Mouse (Mus musculus): ENCODE results near the gene Cbfa2t3. TPM values are rescaled to one million over a fixed set of nuclear protein-coding genes. Genes with fewer than 3 reads are reported as not detected.
A peak's percentile ranks its signal among the peaks of the same experiment; 100 is the strongest.

Gene Cbfa2t3
- polyA plus RNA-seq, 1 experiment from 2014 or later, result 15.0 TPM

DNA sequence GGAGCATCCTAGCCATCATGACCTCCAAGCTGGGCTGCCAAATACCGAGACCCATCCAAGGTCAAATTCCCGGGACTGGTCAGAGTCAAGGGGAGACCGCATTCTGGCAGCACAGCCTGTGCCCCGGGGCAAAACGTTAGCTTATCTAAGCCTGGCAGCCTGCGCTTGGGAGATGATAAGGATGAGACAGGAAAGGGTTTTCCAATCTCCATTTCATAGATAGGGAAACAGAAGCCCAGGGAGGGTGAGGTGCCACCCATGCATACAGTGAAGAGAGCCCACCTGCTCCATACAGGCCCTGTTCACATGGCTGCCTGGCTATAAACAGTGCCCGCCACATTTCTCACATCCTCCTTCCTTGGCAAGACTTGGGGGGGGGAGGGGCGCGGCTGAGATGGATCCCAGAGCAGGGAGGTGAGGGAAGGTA lies 32.6 kb downstream of the Cbfa2t3 start:
- H3K9me3 ChIP-seq (ENCODE audit: low read length), result no peaks in the 10 kb centered on the region
- H3K4me1 ChIP-seq (ENCODE audit: insufficient read depth, low read depth, low read length), result peaks cover 26% of the 10 kb centered on the region
- peak; percentile 37 for DNase-seq (ENCODE audit: low spot score)

DNA sequence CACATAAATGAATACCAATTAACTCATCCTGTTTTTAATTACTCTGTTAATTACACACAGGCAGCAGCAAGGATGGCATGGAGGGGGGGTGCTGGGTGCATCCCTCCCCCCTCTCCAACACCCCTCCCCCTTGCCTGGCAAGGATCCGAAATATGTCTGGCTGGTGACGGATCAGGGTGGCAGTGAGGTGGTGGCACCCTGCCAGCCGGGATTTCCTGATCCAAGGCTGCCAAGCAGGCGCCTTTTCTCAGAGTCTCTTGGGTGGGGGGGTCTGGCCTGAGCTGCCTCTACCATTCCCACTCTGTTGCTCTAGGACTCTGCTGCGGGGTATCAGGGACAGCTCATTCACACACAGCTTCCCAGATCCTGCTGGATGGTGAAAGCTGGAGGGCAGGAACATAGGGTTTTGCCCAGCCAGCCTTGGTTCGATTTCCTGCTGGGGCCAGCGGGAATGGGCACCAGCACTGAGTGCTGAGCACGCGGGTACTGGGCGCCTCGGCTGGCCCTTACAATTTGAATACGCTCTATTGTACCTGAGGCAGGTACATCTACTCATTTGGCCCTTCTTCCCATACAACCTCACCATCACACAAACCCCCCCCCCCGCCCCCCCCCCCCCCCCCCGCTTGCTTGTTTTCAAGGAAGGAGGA lies 33.1 kb downstream of the Cbfa2t3 start:
- Histone ChIP-seq H3K27me3 (replicated peaks; ENCODE audit: insufficient read depth, low read length) (no peaks in the 10 kb centered on the region), H3K9me3 (ENCODE audit: low read length) (no peaks in the 10 kb centered on the region), H3K4me1 (ENCODE audit: insufficient read depth, low read depth, low read length) (peaks cover 28% of the 10 kb centered on the region), H3K27ac (ENCODE audit: low read length) (peak overlapping the region; percentile 82), H3K36me3 (ENCODE audit: insufficient read depth, low read length) (no peaks in the 10 kb centered on the region), H3K4me3 (ENCODE audit: low read depth, low read length) (no peak overlapping the region), H3K9ac (replicated peaks; ENCODE audit: low read depth) (no peak overlapping the region), H3K4me2 (replicated peaks; ENCODE audit: low read depth, low read length) (no peak overlapping the region; the same call in 1 of the 2 replicates)
- TF ChIP-seq CTCF (IDR thresholded peaks at IDR 0.05) (no peak), EP300 (IDR thresholded peaks at IDR 0.05) (no peak; the same call in none of the 2 replicates)
- ATAC-seq, result peak; percentile 68
- peak; percentile 76 for DNase-seq (ENCODE audit: low spot score)
- 39% methylated on average over 12 of the region's 14 CpGs for WGBS

More for the DNA sequence above, 32.6 kb downstream of the Cbfa2t3 start:
- no peaks in the 10 kb centered on the region for H3K36me3 ChIP-seq (ENCODE audit: insufficient read depth, low read length)
- no peak overlapping the region for H3K9ac ChIP-seq (replicated peaks; ENCODE audit: low read depth)
- H3K4me3 ChIP-seq (ENCODE audit: low read depth, low read length), result no peak overlapping the region
- no peaks in the 10 kb centered on the region for H3K27me3 ChIP-seq (replicated peaks; ENCODE audit: insufficient read depth, low read length)
- no peak for TF ChIP-seq CTCF (IDR thresholded peaks at IDR 0.05)
- TF ChIP-seq EP300 (IDR thresholded peaks at IDR 0.05), result peak; percentile 65; the same call in 1 of the 2 replicates
- peak; percentile 11; the same call in 1 of the 2 replicates for ATAC-seq
- H3K27ac ChIP-seq (ENCODE audit: low read length), result peak overlapping the region; percentile 82
- 26% methylated on average over 9 of the region's 9 CpGs for WGBS
- H3K4me2 ChIP-seq (replicated peaks; ENCODE audit: low read depth, low read length), result no peak overlapping the region; the same call in 1 of the 2 replicates

DNA sequence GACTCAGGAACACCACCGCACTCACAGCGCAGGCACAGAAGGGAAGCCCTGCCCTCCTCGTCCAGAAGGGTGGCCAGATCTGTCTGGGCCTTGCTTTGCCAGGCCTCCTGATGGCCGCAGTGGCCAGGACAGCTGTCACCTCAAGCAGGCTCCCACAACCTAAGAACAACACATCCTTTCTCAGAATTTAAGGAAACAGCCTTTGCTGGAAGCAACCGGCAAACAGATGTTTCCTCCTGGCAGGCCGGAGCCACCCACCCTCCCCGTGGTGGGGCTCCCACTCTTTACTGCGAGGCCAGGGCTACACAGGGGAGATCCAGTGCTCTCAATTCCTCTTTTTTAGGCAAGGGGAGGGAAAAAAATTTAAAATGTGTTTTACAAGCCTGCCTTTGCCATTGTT lies 33.7 kb downstream of the Cbfa2t3 start:
- H3K27ac ChIP-seq (ENCODE audit: low read length), result peak overlapping the region; percentile 82
- WGBS, result 22% methylated on average over 8 of the region's 8 CpGs
- no peaks in the 10 kb centered on the region for H3K9me3 ChIP-seq (ENCODE audit: low read length)
- no peak overlapping the region for H3K9ac ChIP-seq (replicated peaks; ENCODE audit: low read depth)
- no peak overlapping the region for H3K4me2 ChIP-seq (replicated peaks; ENCODE audit: low read depth, low read length)
- no peaks in the 10 kb centered on the region for H3K36me3 ChIP-seq (ENCODE audit: insufficient read depth, low read length)
- H3K27me3 ChIP-seq (replicated peaks; ENCODE audit: insufficient read depth, low read length), result no peaks in the 10 kb centered on the region
- H3K4me1 ChIP-seq (ENCODE audit: insufficient read depth, low read depth, low read length), result peaks cover 28% of the 10 kb centered on the region
- H3K4me3 ChIP-seq (ENCODE audit: low read depth, low read length), result no peak overlapping the region
- ATAC-seq (peak; percentile 79), DNase-seq (ENCODE audit: low spot score) (peak; percentile 82)
- TF ChIP-seq CTCF (IDR thresholded peaks at IDR 0.05) (peak; percentile 47), EP300 (IDR thresholded peaks at IDR 0.05) (peak; percentile 86)

DNA sequence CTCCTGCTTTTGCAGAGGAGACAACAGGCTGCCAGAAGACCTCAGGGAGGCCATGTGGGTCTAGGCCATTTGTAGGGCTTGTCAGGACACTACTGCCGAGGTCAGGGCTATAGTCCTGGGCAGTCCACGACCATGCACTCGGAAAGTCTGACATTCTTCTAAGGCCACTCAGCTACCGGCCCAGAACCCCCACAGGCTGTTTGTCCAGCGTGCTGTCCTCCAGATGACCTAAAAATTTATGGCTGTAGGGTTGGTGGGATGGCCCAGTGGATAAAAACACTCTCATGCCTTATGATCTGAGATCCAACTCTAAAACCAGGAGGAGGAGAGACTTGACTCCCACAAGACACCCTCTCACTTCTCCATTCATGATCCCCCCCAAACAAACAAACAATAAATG lies 35.2 kb downstream of the Cbfa2t3 start:
- Histone ChIP-seq H3K27ac (ENCODE audit: low read length) (no peak overlapping the region), H3K4me1 (ENCODE audit: insufficient read depth, low read depth, low read length) (peaks cover 31% of the 10 kb centered on the region), H3K36me3 (ENCODE audit: insufficient read depth, low read length) (no peaks in the 10 kb centered on the region), H3K9me3 (ENCODE audit: low read length) (no peaks in the 10 kb centered on the region), H3K4me2 (replicated peaks; ENCODE audit: low read depth, low read length) (no peak overlapping the region), H3K9ac (replicated peaks; ENCODE audit: low read depth) (no peak overlapping the region), H3K27me3 (replicated peaks; ENCODE audit: insufficient read depth, low read length) (no peaks in the 10 kb centered on the region), H3K4me3 (ENCODE audit: low read depth, low read length) (no peak overlapping the region)
- DNase-seq (ENCODE audit: low spot score) (no peak), ATAC-seq (no peak)
- 45% methylated on average over 5 of the region's 5 CpGs for WGBS
- TF ChIP-seq CTCF (IDR thresholded peaks at IDR 0.05) (no peak), EP300 (IDR thresholded peaks at IDR 0.05) (no peak)

DNA sequence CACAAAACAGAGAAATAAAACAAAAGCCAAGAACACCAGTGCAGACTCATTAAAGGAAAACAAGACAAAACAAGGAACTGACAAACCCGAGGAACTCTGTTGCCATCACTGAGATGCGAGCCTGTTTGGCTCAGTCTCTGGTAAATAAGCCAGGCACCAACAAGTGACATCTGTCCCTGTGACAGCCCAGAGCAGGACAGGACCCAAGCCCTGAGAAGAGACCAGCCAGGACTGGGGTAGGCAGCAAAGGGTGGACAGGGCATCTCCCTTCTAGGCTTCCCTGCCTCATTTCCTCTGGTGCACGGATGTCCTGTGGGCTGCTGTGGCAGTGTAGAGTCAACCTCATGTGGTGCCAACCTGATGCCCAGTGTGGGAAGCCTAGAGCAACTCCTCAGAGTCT lies 35.8 kb downstream of the Cbfa2t3 start:
- Histone ChIP-seq H3K27me3 (replicated peaks; ENCODE audit: insufficient read depth, low read length) (no peaks in the 10 kb centered on the region), H3K9ac (replicated peaks; ENCODE audit: low read depth) (no peak overlapping the region), H3K9me3 (ENCODE audit: low read length) (no peaks in the 10 kb centered on the region), H3K4me1 (ENCODE audit: insufficient read depth, low read depth, low read length) (peaks cover 33% of the 10 kb centered on the region), H3K4me3 (ENCODE audit: low read depth, low read length) (no peak overlapping the region), H3K36me3 (ENCODE audit: insufficient read depth, low read length) (no peaks in the 10 kb centered on the region), H3K4me2 (replicated peaks; ENCODE audit: low read depth, low read length) (no peak overlapping the region), H3K27ac (ENCODE audit: low read length) (0 out of 2 replicates have a peak overlapping the region, but pooled peaks have one; percentile 27)
- DNase-seq (ENCODE audit: low spot score), result no peak
- no peak for ATAC-seq
- no peak for TF ChIP-seq CTCF (IDR thresholded peaks at IDR 0.05)
- TF ChIP-seq EP300 (IDR thresholded peaks at IDR 0.05), result no peak
- 48% methylated on average over 3 of the region's 3 CpGs for WGBS

DNA sequence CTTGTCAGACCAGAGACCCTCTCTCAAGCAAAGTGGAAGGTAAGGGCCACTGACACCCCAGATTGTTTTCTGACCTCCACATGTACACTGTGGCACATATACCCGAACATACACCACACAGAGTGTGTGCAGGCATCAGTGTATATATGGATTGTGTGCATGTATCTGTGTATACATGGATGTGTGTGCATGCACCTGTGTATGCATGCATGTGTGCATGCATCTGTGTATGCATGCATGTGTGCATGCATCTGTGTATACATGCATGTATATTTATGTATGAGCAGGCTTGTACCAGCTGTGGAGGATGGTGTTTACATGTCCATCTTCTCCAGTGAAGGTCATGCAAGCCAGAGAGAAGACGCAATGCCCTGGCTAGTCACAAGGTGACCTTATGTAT lies 37.0 kb downstream of the Cbfa2t3 start:
- Histone ChIP-seq H3K27ac (ENCODE audit: low read length) (no peak overlapping the region), H3K4me1 (ENCODE audit: insufficient read depth, low read depth, low read length) (peaks cover 30% of the 10 kb centered on the region), H3K9ac (replicated peaks; ENCODE audit: low read depth) (no peak overlapping the region), H3K9me3 (ENCODE audit: low read length) (no peaks in the 10 kb centered on the region), H3K27me3 (replicated peaks; ENCODE audit: insufficient read depth, low read length) (no peaks in the 10 kb centered on the region), H3K36me3 (ENCODE audit: insufficient read depth, low read length) (no peaks in the 10 kb centered on the region), H3K4me2 (replicated peaks; ENCODE audit: low read depth, low read length) (no peak overlapping the region), H3K4me3 (ENCODE audit: low read depth, low read length) (no peak overlapping the region)
- DNase-seq (ENCODE audit: low spot score) (no peak), ATAC-seq (no peak)
- WGBS, result 62% methylated on average over 2 of the region's 2 CpGs
- TF ChIP-seq CTCF (IDR thresholded peaks at IDR 0.05) (no peak), EP300 (IDR thresholded peaks at IDR 0.05) (no peak)

Data from lung, postnatal 0 days (tissue).